In genomic region chr5:148984961-148985360, GRCm38 (mm10) we compare ENCODE assay signal across 22 mouse cellular contexts. TPM values are rescaled to one million over a fixed set of nuclear protein-coding genes. Genes with fewer than 3 reads are reported as not detected.
A peak's percentile ranks its signal among the peaks of the same experiment; 100 is the strongest.
DNase-seq lines count a peak whose midpoint lies in the region; ATAC-seq and TF ChIP-seq lines count a peak whose summit lies in the region.
"Had no signal": no experiment of that assay in that cellular context is flagged by ENCODE, and none has a peak within 500 bp of the region (broad histone marks: within the 10 kb centered on the region; RNA-seq: fewer than 3 reads in every experiment).

No protein-coding gene starts in this region.

- no peak for ATAC-seq in heart, embryonic 12.5 days (ENCODE audit: insufficient number of reproducible peaks, low FRiP score)
- ATAC-seq in heart, embryonic 16.5 days (replicated peaks; ENCODE audit: extremely low read depth, insufficient read depth, low FRiP score) = no peak
- ATAC-seq in activated CD4-positive, CD25-positive, alpha-beta regulatory T cell, adult 4 months = no peak
- ATAC-seq: forebrain, embryonic 13.5 days; forebrain, postnatal 0 days; hindbrain, embryonic 16.5 days; inflammation-experienced regulatory T-cells, adult 6 months; intestine, postnatal 0 days had no signal

- H3K9me3 ChIP-seq in heart, embryonic 12.5 days (replicated peaks) = peaks cover 22% of the 10 kb centered on the region
- H3K9me3 ChIP-seq in heart, embryonic 16.5 days (replicated peaks; ENCODE audit: control insufficient read depth, low read length) = peaks cover 14% of the 10 kb centered on the region
- H3K9me3 ChIP-seq in ES-Bruce4 (replicated peaks; ENCODE audit: control insufficient read depth, insufficient read depth, low read length, poor library complexity, severe bottlenecking) = peaks cover 4% of the 10 kb centered on the region; the same call in 1 of the 2 replicates

- no peak for TF ChIP-seq POLR2A in ES-Bruce4 (IDR thresholded peaks at IDR 0.05; ENCODE audit: insufficient read depth, low read length)

- no peak for TF ChIP-seq CTCF in ES-Bruce4 (IDR thresholded peaks at IDR 0.05; ENCODE audit: low read depth, low read length)

- H3K36me3 ChIP-seq in heart, embryonic 12.5 days = peaks cover 8% of the 10 kb centered on the region; the same call in 1 of the 2 replicates
- H3K36me3 ChIP-seq in heart, embryonic 16.5 days (ENCODE audit: control insufficient read depth, insufficient read depth) = no peaks in the 10 kb centered on the region; the same call in 1 of the 2 replicates
- no peaks in the 10 kb centered on the region for H3K36me3 ChIP-seq in ES-Bruce4 (ENCODE audit: control insufficient read depth, insufficient read depth, low read length, poor library complexity, severe bottlenecking)

- WGBS in heart, embryonic 12.5 days = 33% methylated on average over 13 of the region's 13 CpGs
- WGBS in heart, embryonic 16.5 days = 34% methylated on average over 13 of the region's 13 CpGs

- no peaks in the 10 kb centered on the region for H3K27me3 ChIP-seq in heart, embryonic 12.5 days (replicated peaks)
- no peaks in the 10 kb centered on the region for H3K27me3 ChIP-seq in heart, embryonic 16.5 days (ENCODE audit: control insufficient read depth, insufficient read depth, low read length)
- H3K27me3 ChIP-seq in ES-Bruce4 (ENCODE audit: control insufficient read depth, insufficient read depth, low read length, poor library complexity, severe bottlenecking) = no peaks in the 10 kb centered on the region
- H3K27me3 ChIP-seq: forebrain, embryonic 13.5 days; hindbrain, embryonic 12.5 days had no signal

- H3K4me3 ChIP-seq in heart, embryonic 12.5 days = no peak overlapping the region
- no peak overlapping the region for H3K4me3 ChIP-seq in heart, embryonic 16.5 days (ENCODE audit: low read length)
- H3K4me3 ChIP-seq in ES-Bruce4 (ENCODE audit: low read depth, low read length) = peak overlapping the region; percentile 16; the same call in 1 of the 2 replicates
- H3K4me3 ChIP-seq: forebrain, embryonic 13.5 days; heart, adult 2 months; hindbrain, embryonic 12.5 days had no signal

- H3K9ac ChIP-seq in heart, embryonic 12.5 days = 0 out of 2 replicates have a peak overlapping the region, but pooled peaks have one; percentile 9
- H3K9ac ChIP-seq in heart, embryonic 16.5 days (ENCODE audit: low read length) = no peak overlapping the region
- 0 out of 2 replicates have a peak overlapping the region, but pooled peaks have one; percentile 6 for H3K9ac ChIP-seq in ES-Bruce4 (ENCODE audit: low read depth, poor library complexity, severe bottlenecking)
- H3K9ac ChIP-seq: forebrain, embryonic 13.5 days; forebrain, postnatal 0 days; hindbrain, embryonic 12.5 days had no signal

- peak overlapping the region; percentile 42 for H3K4me2 ChIP-seq in heart, embryonic 12.5 days
- H3K4me2 ChIP-seq in heart, embryonic 16.5 days (ENCODE audit: low read depth, low read length) = peak overlapping the region; percentile 29; the same call in 1 of the 2 replicates
- H3K4me2 ChIP-seq: forebrain, embryonic 13.5 days; hindbrain, embryonic 12.5 days had no signal

- H3K4me1 ChIP-seq in heart, embryonic 12.5 days (replicated peaks) = 0 out of 2 replicates have a peak, but pooled peaks cover 8% of the 10 kb centered on the region
- no peaks in the 10 kb centered on the region for H3K4me1 ChIP-seq in heart, embryonic 16.5 days (ENCODE audit: control insufficient read depth, insufficient read depth, low read length)
- peaks cover 5% of the 10 kb centered on the region for H3K4me1 ChIP-seq in ES-Bruce4 (ENCODE audit: control insufficient read depth, insufficient read depth, low read length)
- H3K4me1 ChIP-seq: forebrain, embryonic 13.5 days; hindbrain, embryonic 12.5 days had no signal

- no peak for TF ChIP-seq EP300 in ES-Bruce4 (IDR thresholded peaks at IDR 0.05; ENCODE audit: insufficient read depth, low read depth, low read length)

- DNase-seq in heart, adult 9 months (ENCODE audit: low spot score in 2 of 2) = no peak
- DNase-seq in heart, postnatal 36 days = no peak
- peak; percentile 57 for DNase-seq in R1 (ENCODE audit: low read depth, low spot score)
- no peak for DNase-seq in left cerebral cortex, adult 11 months (ENCODE audit: low spot score)
- DNase-seq: adrenal gland, postnatal 14 days; cerebellum, adult 11-12 months; cerebellum, adult 9-10 months; cerebellum, postnatal 25 days; forebrain, postnatal 0 days; gastrocnemius, postnatal 14 days; heart, adult 2 months; kidney, adult 8-10 months had no signal

- intact Hi-C loops in heart, postnatal 36 days (cut with DNase I) = no loop called here

- H3K27ac ChIP-seq in heart, embryonic 12.5 days (ENCODE audit: poor library complexity, severe bottlenecking) = no peak overlapping the region
- no peak overlapping the region for H3K27ac ChIP-seq in heart, embryonic 16.5 days (ENCODE audit: low read length)
- no peak overlapping the region for H3K27ac ChIP-seq in ES-Bruce4 (ENCODE audit: insufficient read depth, low read length)
- H3K27ac ChIP-seq: forebrain, embryonic 13.5 days; heart, adult 2 months; hindbrain, embryonic 12.5 days had no signal

RNA-seq across cellular contexts. Expression of gene Gm42791, which starts 10.0 kb away (rescaled TPM):
- polyA plus RNA-seq in heart, embryonic 12.5 days (2016; fragmentation: Nextera tagmentation; extraction: Ambion mirVana) = 0.45 TPM in 1 of 2 replicates, not detected in the other
- polyA plus RNA-seq in heart, embryonic 16.5 days (2015; fragmentation: Nextera tagmentation; extraction: Ambion mirVana) = 1.4 TPM in 1 of 2 replicates, not detected in the other
- 1 to 10 TPM; 1.1 to 5.5 TPM for total RNA-seq in heart, postnatal 36 days (2021)
- 1.9 and 4.8 TPM in 2 replicates for polyA plus RNA-seq in ES-Bruce4 (2011; ENCODE audit: insufficient read depth, insufficient read length, low read depth, missing spikeins)
- not detected for polyA plus RNA-seq in activated CD4-positive, CD25-positive, alpha-beta regulatory T cell, adult 4 months (2017; shearing (Covaris generic))
- total RNA-seq: forebrain, postnatal 0 days had no signal
- polyA plus RNA-seq: gonadal fat pad, adult 2 months; heart, adult 2 months; inflammation-experienced regulatory T-cells, adult 6 months; intestine, postnatal 0 days had no signal

RNA-seq across cellular contexts. Expression of gene Katnal1, which starts 55.8 kb away (rescaled TPM):
- polyA plus RNA-seq in heart, embryonic 12.5 days (2016; fragmentation: Nextera tagmentation; extraction: Ambion mirVana) = 17.1 and 19.2 TPM in 2 replicates
- polyA plus RNA-seq in heart, embryonic 16.5 days (2015; fragmentation: Nextera tagmentation; extraction: Ambion mirVana) = 12.4 and 12.7 TPM in 2 replicates
- total RNA-seq in heart, postnatal 36 days (2021) = 10 to 100 TPM in 1 of 2 experiments, 1 to 10 TPM in 1; 8.0 to 10.3 TPM
- polyA plus RNA-seq in ES-Bruce4 (2011; ENCODE audit: insufficient read depth, insufficient read length, low read depth, missing spikeins) = 10.3 and 10.5 TPM in 2 replicates
- 1 to 10 TPM; 2.9 to 4.3 TPM for polyA plus RNA-seq in activated CD4-positive, CD25-positive, alpha-beta regulatory T cell, adult 4 months (2017; shearing (Covaris generic))
